Mouse (Mus musculus) layer of hippocampus, adult 9-11 months (tissue): ENCODE measurements at regions not wholly inside any gene's neighbourhood (a gene's known extent, or its start where the extent isn't known, plus 50 kb on each side); places are given as distances from the start of the nearest gene placed in this dataset.

ENCODE experiments used
- DNase-seq: peaks from one replicate; pipeline ENCODE4 v3.0.0; 2022

DNA sequence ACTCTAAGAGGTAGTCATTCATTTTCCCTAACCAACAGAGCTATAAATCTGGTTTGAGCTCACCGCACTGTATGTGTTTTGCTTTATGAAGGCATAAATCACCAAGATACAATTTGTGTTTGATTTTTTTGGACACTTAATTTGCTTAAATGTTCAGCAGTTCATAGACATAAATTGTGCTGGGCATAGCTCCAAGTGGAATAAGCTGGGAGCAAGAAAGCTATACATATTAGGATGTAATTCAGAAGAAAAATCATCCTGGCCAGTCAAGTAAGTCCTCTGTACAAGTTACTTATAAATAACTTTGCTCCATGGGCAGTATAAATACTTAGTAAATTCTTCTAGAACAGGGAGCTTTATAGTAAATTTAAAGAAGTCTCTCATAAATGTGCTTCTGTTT lies 267.0 kb upstream of the Atp5g3 start:
- no peak for DNase-seq

DNA sequence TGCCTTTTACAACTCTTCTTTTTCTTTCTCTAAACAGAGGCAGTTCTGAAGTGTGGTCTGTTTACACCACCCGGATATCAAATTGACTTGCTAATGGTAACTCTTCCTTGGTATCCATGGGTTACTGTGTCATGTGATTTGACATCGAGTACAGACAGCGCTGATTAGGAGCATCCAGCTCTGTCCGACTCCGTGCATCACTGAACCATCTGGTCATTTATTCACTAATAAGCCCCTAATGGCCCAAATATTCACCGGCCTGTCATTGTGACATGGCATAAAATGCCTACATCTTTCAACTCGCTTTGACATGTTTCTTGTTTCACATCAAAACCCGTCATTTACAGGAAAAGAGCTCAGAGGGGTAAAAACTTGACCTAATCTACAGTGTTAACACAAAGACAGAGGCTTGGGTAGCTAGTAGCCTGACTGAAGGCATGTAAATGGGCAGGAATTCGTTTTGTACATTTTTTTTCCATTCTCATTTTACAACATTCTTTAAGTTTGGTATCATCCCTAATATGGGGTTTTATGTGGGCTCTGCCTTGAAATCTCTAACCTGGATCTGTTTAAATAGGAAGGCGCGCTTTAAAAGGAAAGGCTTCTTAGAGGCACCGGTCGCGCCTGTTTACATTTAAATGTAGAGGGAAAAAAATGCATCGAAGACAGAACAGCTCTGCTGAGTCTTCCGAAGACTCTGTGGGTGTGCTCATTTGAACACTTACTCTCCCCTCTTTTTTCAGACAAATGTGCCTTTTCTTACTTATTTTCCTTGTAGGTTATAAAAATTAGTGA lies 257.8 kb upstream of the Atp5g3 start:
- DNase-seq: no peak

GRCm38 (mm10) chr2:74168307-74168706 lies 257.2 kb upstream of the Atp5g3 start:
- DNase-seq: no peak

- DNase-seq: no peak
Observed at GRCm38 (mm10) chr2:74154062-74154461, 242.9 kb upstream of the Atp5g3 start.

DNA sequence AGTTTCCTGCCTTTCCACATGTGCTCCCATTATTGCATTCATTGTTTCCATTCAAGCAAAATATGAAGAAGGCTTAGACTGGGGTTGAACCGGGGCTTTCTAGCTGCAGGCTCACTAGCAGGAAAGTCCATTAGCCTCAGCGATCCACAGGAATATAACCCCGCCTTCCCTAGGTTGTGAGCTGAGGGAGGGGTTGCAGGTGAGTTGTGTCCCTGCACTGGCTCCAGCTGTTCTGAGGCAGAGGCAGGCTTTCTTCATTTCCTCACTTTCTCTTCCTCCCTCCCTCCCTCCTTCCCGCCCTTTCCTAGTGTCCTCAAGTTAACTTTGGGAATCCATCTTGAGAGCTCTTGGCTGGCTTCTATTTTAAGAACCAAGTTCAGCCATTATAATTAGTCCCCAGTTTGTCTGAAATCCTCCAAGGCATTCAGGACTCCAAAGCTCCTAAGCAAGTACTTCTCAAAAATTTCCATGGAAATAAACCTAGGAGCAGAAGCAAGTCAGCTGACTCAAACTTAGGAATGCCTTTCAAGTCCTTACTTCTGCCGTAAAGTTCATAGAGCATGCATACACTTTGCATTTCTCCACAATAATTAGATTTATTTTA lies 242.2 kb upstream of the Atp5g3 start:
- DNase-seq: no peak

- no peak for DNase-seq
Observed at GRCm38 (mm10) chr2:74152534-74153246, 241.6 kb upstream of the Atp5g3 start.

GRCm38 (mm10) chr2:74147193-74147592 lies 236.1 kb upstream of the Atp5g3 start:
- no peak for DNase-seq

GRCm38 (mm10) chr2:74136624-74137003 lies 225.5 kb upstream of the Atp5g3 start:
- DNase-seq: no peak

DNA sequence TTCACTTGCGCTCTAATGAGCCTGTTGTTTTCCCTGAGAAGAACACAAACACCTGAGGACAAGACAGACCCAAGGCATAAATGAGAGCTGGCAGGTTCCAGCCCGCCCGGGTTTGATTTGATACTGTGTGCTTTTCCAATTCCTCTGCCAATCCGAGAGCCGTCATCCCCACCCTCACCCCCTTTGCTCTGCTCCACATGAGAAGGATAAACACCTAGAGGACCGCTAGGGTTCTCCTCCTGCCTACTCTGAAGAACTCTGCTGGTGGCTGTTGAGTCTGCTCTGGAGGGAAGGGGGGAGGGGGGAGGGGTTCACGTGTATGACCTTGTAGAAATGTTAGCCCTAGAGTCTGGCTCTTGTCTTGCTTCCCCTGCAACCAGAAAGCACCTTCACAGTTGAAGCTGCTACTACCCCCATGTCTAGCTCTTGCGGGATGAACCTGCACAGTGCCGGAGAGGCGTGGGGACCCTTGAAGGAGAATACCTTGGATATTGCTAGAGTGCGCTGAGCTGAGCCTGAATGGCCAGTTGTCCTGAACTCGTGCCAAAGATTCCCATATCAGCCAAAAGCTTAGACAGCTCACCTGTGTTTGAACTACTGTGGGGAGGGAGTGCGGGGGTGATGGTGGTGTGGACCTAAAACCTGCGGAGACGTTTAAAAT lies 225.0 kb upstream of the Atp5g3 start:
- DNase-seq: no peak

GRCm38 (mm10) chr2:74130141-74130588 lies 219.0 kb upstream of the Atp5g3 start:
- no peak for DNase-seq

GRCm38 (mm10) chr2:74128782-74129538 lies 217.8 kb upstream of the Atp5g3 start:
- DNase-seq: no peak

DNA sequence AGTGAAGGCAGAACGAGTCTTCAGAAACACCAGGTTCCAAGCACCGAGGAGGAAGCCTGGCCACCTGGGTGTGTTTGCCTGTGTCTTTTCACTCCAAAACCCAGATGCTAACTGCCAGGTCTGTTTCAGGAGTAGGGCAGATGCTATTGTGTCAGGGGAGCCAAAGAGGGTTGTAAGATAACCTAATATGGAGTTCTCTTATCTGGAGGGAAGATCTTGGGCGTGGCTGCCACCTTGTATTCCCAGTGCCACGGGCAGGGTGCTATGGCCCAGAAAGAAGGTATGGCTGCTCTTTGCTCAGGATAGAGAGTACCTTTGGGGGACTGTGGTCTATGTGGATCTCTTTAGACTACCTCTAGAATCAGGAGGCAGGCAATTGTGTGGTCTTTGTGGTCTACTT lies 216.0 kb upstream of the Atp5g3 start:
- DNase-seq: no peak

DNA sequence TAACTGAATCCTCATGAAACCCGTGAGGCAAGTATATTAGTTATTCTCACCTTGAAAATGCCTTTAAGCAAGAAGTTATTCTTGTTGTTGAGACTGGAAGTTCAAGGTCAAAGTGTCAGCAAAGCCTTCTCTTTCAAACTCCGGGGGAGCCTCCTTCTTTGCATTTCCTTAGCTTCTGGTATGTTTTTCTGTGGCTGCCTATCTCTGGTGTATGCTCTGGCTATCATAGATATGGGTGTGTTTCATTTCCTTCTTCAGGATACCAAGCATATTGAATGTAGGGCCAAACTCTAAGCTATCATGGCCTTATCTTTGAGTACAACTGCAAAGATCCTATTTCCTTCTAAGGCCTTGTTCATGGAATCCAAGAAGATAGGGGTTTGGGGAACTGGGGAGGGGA lies 213.1 kb upstream of the Atp5g3 start:
- no peak for DNase-seq

- DNase-seq: no peak
Observed at GRCm38 (mm10) chr2:74123360-74124074, 212.4 kb upstream of the Atp5g3 start.

- DNase-seq: no peak
Observed at GRCm38 (mm10) chr2:74122937-74123336, 211.8 kb upstream of the Atp5g3 start.

- DNase-seq: no peak
Observed at GRCm38 (mm10) chr2:74120051-74120450, 208.9 kb upstream of the Atp5g3 start.

GRCm38 (mm10) chr2:74119167-74119937 lies 208.2 kb upstream of the Atp5g3 start:
- no peak for DNase-seq

DNA sequence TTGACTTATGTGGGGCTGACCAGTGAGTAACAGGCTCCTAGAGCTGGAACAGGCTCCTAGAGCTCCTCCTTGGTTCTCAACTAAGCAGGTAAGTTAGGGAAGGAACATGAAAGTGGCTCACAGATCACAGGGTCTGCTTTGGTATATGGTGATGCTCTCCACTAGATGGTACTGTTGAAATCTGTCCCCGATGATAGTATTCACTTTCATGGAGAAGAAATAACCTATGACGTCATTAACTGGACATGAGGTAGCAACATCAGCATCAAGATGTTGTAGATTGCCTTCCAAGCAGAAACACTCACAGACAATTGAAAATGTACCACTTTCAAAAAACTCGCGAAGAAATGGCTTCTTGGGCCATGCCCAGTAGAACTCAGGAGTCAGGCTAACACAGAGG lies 195.3 kb upstream of the Atp5g3 start:
- no peak for DNase-seq

GRCm38 (mm10) chr2:74099671-74100372 lies 188.7 kb upstream of the Atp5g3 start:
- DNase-seq: no peak

GRCm38 (mm10) chr2:74096809-74097208 lies 185.7 kb upstream of the Atp5g3 start:
- DNase-seq: no peak

DNA sequence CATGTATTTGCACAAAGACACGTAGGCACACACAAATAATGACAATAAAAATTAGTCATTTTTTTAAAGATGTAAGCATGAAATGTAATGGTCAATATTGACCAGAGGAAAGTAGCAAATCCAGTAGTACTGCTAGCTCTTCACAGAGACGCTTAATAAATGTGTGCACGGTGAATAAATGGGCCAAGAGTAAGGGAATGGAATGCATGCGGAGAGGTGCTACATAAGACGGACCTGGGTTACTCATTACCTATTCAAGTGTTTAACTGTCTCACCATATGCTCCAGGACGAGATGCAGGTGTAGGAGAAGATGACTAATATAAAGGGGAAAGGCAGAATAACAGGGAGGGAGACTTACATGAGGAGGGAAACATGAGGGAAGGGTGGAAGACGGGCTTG lies 182.4 kb upstream of the Atp5g3 start:
- DNase-seq: no peak
